8 mouse cellular contexts compared by ENCODE assay signal in the genomic region with DNA sequence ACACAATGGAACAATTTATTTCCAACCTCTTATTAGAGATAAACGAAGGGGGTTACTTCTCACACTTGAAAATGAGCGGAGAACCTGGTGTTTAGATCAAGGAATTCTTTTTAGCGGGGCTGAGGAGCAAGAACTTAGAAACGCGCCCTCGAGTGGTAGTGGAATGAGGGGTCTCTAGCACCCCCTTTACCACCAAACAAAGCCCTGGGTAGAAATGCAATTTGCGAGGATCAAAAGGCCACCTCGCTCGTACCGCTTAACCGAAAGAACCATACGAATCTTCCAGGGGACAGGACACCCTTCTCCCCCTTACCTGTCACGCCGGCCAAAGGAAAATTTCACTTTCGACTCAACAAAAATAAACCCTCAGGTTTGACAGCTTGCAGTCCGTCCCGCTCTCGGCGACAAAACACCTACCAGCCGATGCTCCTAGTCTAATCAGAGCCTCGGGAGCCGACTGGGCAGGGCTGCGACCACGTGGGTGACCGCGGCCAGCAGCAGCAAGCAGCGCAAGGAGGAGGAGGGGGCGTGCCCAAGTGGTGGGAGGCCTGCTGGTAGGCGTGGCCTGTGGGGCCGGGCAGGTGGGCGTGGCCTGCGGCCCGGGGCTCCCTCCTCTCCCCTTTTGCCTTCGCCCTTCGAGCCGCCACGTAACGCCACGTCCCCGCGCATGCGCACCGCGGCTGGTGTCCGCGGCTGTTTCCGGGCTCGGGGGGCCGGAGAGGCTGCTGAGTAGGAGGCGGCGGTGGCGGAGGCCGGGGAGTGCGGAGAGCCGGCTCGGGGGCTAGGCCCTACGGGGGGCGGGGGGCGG. TPM values are rescaled to one million over a fixed set of nuclear protein-coding genes. Genes with fewer than 3 reads are reported as not detected.
DNase-seq lines count a peak whose midpoint lies in the region; ATAC-seq and TF ChIP-seq lines count a peak whose summit lies in the region.

A gene (plus strand): TSS at position 700 of the 808 bp plus-strand sequence.

- peak; percentile 5; the same call in 1 of the 2 replicates for TF ChIP-seq CTCF in bone marrow macrophage, adult 2 months (IDR thresholded peaks at IDR 0.05; ENCODE audit: low read depth, low read length)
- TF ChIP-seq CTCF in embryonic fibroblast, embryonic 13.5 days (IDR thresholded peaks at IDR 0.05; ENCODE audit: borderline replicate concordance, insufficient read depth, low read length) = no peak

- H3K9me3 ChIP-seq in kidney, embryonic 14.5 days (ENCODE audit: control insufficient read depth, low read length) = no peaks in the 10 kb centered on the region
- H3K9me3 ChIP-seq in limb, embryonic 15.5 days = no peaks in the 10 kb centered on the region

- TF ChIP-seq POLR2A in bone marrow macrophage, adult 2 months (IDR thresholded peaks at IDR 0.05; ENCODE audit: borderline replicate concordance, low read depth, low read length) = no peak
- peak; percentile 77 for TF ChIP-seq POLR2A in embryonic fibroblast, embryonic 13.5 days (IDR thresholded peaks at IDR 0.05; ENCODE audit: low read depth, low read length)

- DNase-seq in A20 (ENCODE audit: low read depth, low spot score) = peak; percentile 99
- DNase-seq in heart, adult 9 months (ENCODE audit: low spot score in 2 of 2) = peak; percentile 99
- peak; percentile 98 to 99 for DNase-seq in monocyte, adult 2 months (ENCODE audit: low read depth in 1 of 2, low spot score in 2 of 2)
- DNase-seq in spleen, postnatal 36 days (ENCODE audit: low spot score in 2 of 2) = peak; percentile 98 to 99

- H3K4me1 ChIP-seq in bone marrow macrophage, adult 2 months (ENCODE audit: control insufficient read depth, insufficient read depth, low read length) = peaks cover 19% of the 10 kb centered on the region
- 0 out of 2 replicates have a peak, but pooled peaks cover 6% of the 10 kb centered on the region for H3K4me1 ChIP-seq in embryonic fibroblast, embryonic 13.5 days (ENCODE audit: control insufficient read depth, insufficient read depth, low read length)
- H3K4me1 ChIP-seq in kidney, embryonic 14.5 days (ENCODE audit: control insufficient read depth, insufficient read depth, low read length) = peaks cover 13% of the 10 kb centered on the region
- peaks cover 20% of the 10 kb centered on the region for H3K4me1 ChIP-seq in limb, embryonic 15.5 days

- no peaks in the 10 kb centered on the region for H3K36me3 ChIP-seq in kidney, embryonic 14.5 days (ENCODE audit: control insufficient read depth, insufficient read depth, low read length)
- H3K36me3 ChIP-seq in limb, embryonic 15.5 days = no peaks in the 10 kb centered on the region

- H3K4me2 ChIP-seq in kidney, embryonic 14.5 days (replicated peaks; ENCODE audit: low read depth, low read length) = peak within 1 kb of the TSS; percentile 53
- H3K4me2 ChIP-seq in limb, embryonic 15.5 days = peak within 1 kb of the TSS; percentile 65

- WGBS in kidney, embryonic 14.5 days = under 1% methylated on average over 55 of the region's 59 CpGs
- WGBS in limb, embryonic 15.5 days = under 1% methylated on average over 57 of the region's 59 CpGs

- ATAC-seq in kidney, embryonic 14.5 days (ENCODE audit: low FRiP score, low TSS enrichment) = peak; percentile 98
- peak; percentile 94 for ATAC-seq in limb, embryonic 15.5 days (ENCODE audit: insufficient number of reproducible peaks, low FRiP score, low TSS enrichment, low read depth)

- H3K9ac ChIP-seq in kidney, embryonic 14.5 days (ENCODE audit: low read depth, low read length) = peak within 1 kb of the TSS; percentile 88
- peak within 1 kb of the TSS; percentile 91 for H3K9ac ChIP-seq in limb, embryonic 15.5 days

- H3K4me3 ChIP-seq in bone marrow macrophage, adult 2 months (ENCODE audit: insufficient read depth, low read length) = peak within 1 kb of the TSS; percentile 94
- peak within 1 kb of the TSS; percentile 99 for H3K4me3 ChIP-seq in embryonic fibroblast, embryonic 13.5 days (ENCODE audit: insufficient read depth, low read length)
- peak within 1 kb of the TSS; percentile 77 for H3K4me3 ChIP-seq in kidney, embryonic 14.5 days (ENCODE audit: low read length)
- peak within 1 kb of the TSS; percentile 83 for H3K4me3 ChIP-seq in limb, embryonic 15.5 days

- no peaks in the 10 kb centered on the region for H3K27me3 ChIP-seq in kidney, embryonic 14.5 days (ENCODE audit: control insufficient read depth, insufficient read depth, low read length)
- no peaks in the 10 kb centered on the region for H3K27me3 ChIP-seq in limb, embryonic 15.5 days

- H3K27ac ChIP-seq in bone marrow macrophage, adult 2 months (ENCODE audit: insufficient read depth, low read depth, low read length) = peak within 1 kb of the TSS; percentile 21
- H3K27ac ChIP-seq in embryonic fibroblast, embryonic 13.5 days (ENCODE audit: insufficient read depth, low read length) = 0 out of 2 replicates have a peak within 1 kb of the TSS, but pooled peaks have one; percentile 13
- peak within 1 kb of the TSS; percentile 71 for H3K27ac ChIP-seq in kidney, embryonic 14.5 days (ENCODE audit: low read depth, low read length)
- peak within 1 kb of the TSS; percentile 90 for H3K27ac ChIP-seq in limb, embryonic 15.5 days

RNA-seq across cellular contexts. Expression of the gene that starts here (rescaled TPM):
- polyA plus RNA-seq in bone marrow macrophage, adult 2 months (2012; ENCODE audit: insufficient read depth, insufficient read length, missing spikeins) = 44.4 and 47.3 TPM in 2 replicates
- 101 and 103 TPM in 2 replicates for polyA plus RNA-seq in embryonic fibroblast, embryonic 13.5 days (2011; ENCODE audit: insufficient read length, low read depth, missing spikeins)
- 29.0 and 33.4 TPM in 2 replicates for polyA plus RNA-seq in kidney, embryonic 14.5 days (2014; fragmentation: Nextera tagmentation; extraction: Ambion mirVana)
- 51.9 and 53.1 TPM in 2 replicates for polyA plus RNA-seq in limb, embryonic 15.5 days (2015; fragmentation: Nextera tagmentation; extraction: Ambion mirVana)

Comparison
In these comparisons a context has a peak if more than half of its experiments do, and no peak if none do; other contexts are left out.
1. Peak in every context shown above with its lines: DNase-seq, ATAC-seq, H3K4me3 ChIP-seq and H3K27ac ChIP-seq.
2. H3K27ac ChIP-seq: peak in every context shown above with its lines; median percentile 90 in limb, embryonic 15.5 days; 71 in kidney, embryonic 14.5 days; 21 in bone marrow macrophage, adult 2 months; 13 in embryonic fibroblast, embryonic 13.5 days.